Mouse (Mus musculus) ES-E14 (cell line): ENCODE results near the gene Tmem9b. TPM values are rescaled to one million over a fixed set of nuclear protein-coding genes. Genes with fewer than 3 reads are reported as not detected.

Source experiments
- DNase-seq: peaks from one replicate; pipeline ENCODE4 v3.0.0-alpha.2; 2013; ENCODE audit warnings: low read depth, low spot score
- H3K27ac ChIP-seq: 2 replicates; pipeline ENCODE4 v1.5.1; 2012; ENCODE audit warnings: low read depth, mild to moderate bottlenecking, low read length, moderate library complexity, mixed read lengths; ENCODE audit not compliant: poor library complexity, insufficient read depth, severe bottlenecking
- H3K36me3 ChIP-seq: 2 replicates; pipeline ENCODE4 v1.6.1; 2012; ENCODE audit warnings: mild to moderate bottlenecking, low read length, moderate library complexity, mixed read lengths; ENCODE audit not compliant: control insufficient read depth, poor library complexity, insufficient read depth, severe bottlenecking
- H3K4me1 ChIP-seq, 2 experiments: fragments of 150-350 bp in 1 of 2; sonication (generic) in 1 of 2; 2 replicates each; pipeline ENCODE4 v1.6.1; 2012; ENCODE audit warnings: low read length in 2 of 2, mild to moderate bottlenecking in 1 of 2, mixed read lengths in 1 of 2; ENCODE audit not compliant: control insufficient read depth in 2 of 2, insufficient read depth in 2 of 2, poor library complexity in 1 of 2
- H3K4me3 ChIP-seq, 2 experiments: fragments of 150-350 bp in 1 of 2; sonication (generic) in 1 of 2; 2 replicates each; pipeline ENCODE4 v1.5.1; 2012; ENCODE audit warnings: low read length in 2 of 2, low read depth in 1 of 2, mild to moderate bottlenecking in 1 of 2, mixed read lengths in 1 of 2; ENCODE audit not compliant: insufficient read depth in 1 of 2, poor library complexity in 1 of 2, severe bottlenecking in 1 of 2
- H3K9ac ChIP-seq: 2 replicates; pipeline ENCODE4 v1.6.1; 2012; ENCODE audit warnings: low read depth, mild to moderate bottlenecking, low read length, mixed read lengths; ENCODE audit not compliant: poor library complexity, insufficient read depth, severe bottlenecking
- H3K9me3 ChIP-seq: fragments of 150-350 bp; sonication (generic); 2 replicates; pipeline ENCODE4 v1.6.1; 2012; ENCODE audit warnings: low read depth, mild to moderate bottlenecking, low read length; ENCODE audit not compliant: control insufficient read depth, insufficient read depth
- CHD2 ChIP-seq: IDR thresholded peaks from 2 replicates; pipeline ENCODE4 v1.6.1; 2014; ENCODE audit warnings: mild to moderate bottlenecking, low read depth, low read length, inconsistent platforms
- HCFC1 ChIP-seq: IDR thresholded peaks from 2 replicates; pipeline ENCODE4 v1.6.1; 2012; ENCODE audit warnings: low read length, inconsistent platforms, borderline replicate concordance; ENCODE audit not compliant: insufficient read depth
- MAFK ChIP-seq: IDR thresholded peaks from 2 replicates; pipeline ENCODE4 v1.6.1; 2014; ENCODE audit warnings: mild to moderate bottlenecking, low read depth, low read length, inconsistent platforms; ENCODE audit not compliant: insufficient read depth
- ZC3H11A ChIP-seq: IDR thresholded peaks from 2 replicates; pipeline ENCODE4 v1.6.1; 2012; ENCODE audit warnings: low read depth, mild to moderate bottlenecking, inconsistent platforms, low read length, borderline replicate concordance
- ZNF384 ChIP-seq: IDR thresholded peaks from 2 replicates; pipeline ENCODE4 v1.6.1; 2012; ENCODE audit warnings: low read depth, low read length, inconsistent platforms
- in situ Hi-C, 2 experiments: fragments of 600-800 bp; cut with MboI; formaldehyde crosslinking; loops; one replicate each; pipeline ENCODE4 v1.15.1; 2025; ENCODE audit warnings: low sequenced_read_pairs in 2 of 2, inconsistent platforms in 1 of 2; ENCODE audit not compliant: unreplicated experiment in 2 of 2
- total RNA-seq: library from RNA; depleted of rRNA; stranded (reverse); fragments of 300-350 nt; gene quantifications from 2 replicates; pipeline ENCODE4 v1.2.3, GENCODE M21; 2012

Gene Tmem9b
- total RNA-seq, 1 experiment = 17.2 TPM

GRCm38 (mm10) chr7:109708961-109709382 is 43.7 kb downstream of the Tmem9b start:
- TF ChIP-seq MAFK (no peak), CHD2 (no peak), ZNF384 (no peak), HCFC1 (no peak), ZC3H11A (no peak)
- Histone ChIP-seq H3K9me3 (no peaks in the 10 kb centered on the region), H3K4me1 (no peaks in the 10 kb centered on the region), H3K4me3 (no peak overlapping the region), H3K27ac (no peak overlapping the region), H3K36me3 (peaks cover 18% of the 10 kb centered on the region), H3K9ac (no peak overlapping the region)
- no peak for DNase-seq
- in situ Hi-C loops = no loop called here

GRCm38 (mm10) chr7:109707023-109707785 is 45.5 kb downstream of the Tmem9b start:
- no peak overlapping the region for H3K27ac ChIP-seq
- no peak overlapping the region for H3K4me3 ChIP-seq
- H3K9me3 ChIP-seq = no peaks in the 10 kb centered on the region
- TF ChIP-seq CHD2 = no peak
- peak; percentile 20; the same call in 1 of the 2 replicates for TF ChIP-seq ZC3H11A
- no peak for TF ChIP-seq MAFK
- no peak for TF ChIP-seq HCFC1
- no peak for TF ChIP-seq ZNF384
- peaks cover 3 to 4% of the 10 kb centered on the region in 2 experiments; a peak in 2 of 4 replicates for H3K4me1 ChIP-seq
- no peak for DNase-seq
- no peak overlapping the region for H3K9ac ChIP-seq
- in situ Hi-C loops = no loop called here
- H3K36me3 ChIP-seq = peaks cover 14% of the 10 kb centered on the region

- no peak overlapping the region for H3K27ac ChIP-seq
- H3K36me3 ChIP-seq = peaks cover 6% of the 10 kb centered on the region
- H3K4me1 ChIP-seq = peaks cover 3 to 4% of the 10 kb centered on the region in 2 experiments; a peak in 2 of 4 replicates
- peak overlapping the region; percentile 86; the same call in 1 of the 2 replicates for H3K9ac ChIP-seq
- H3K9me3 ChIP-seq = no peaks in the 10 kb centered on the region; the same call in 1 of the 2 replicates
- peak overlapping the region; percentile 82 to 89 for H3K4me3 ChIP-seq
- TF ChIP-seq ZC3H11A = no peak
- no peak for TF ChIP-seq HCFC1
- TF ChIP-seq ZNF384 = no peak
- TF ChIP-seq MAFK = no peak
- no peak for TF ChIP-seq CHD2
- DNase-seq = no peak
- in situ Hi-C loops = no loop called here
These were observed 48.2 kb downstream of the Tmem9b start for GRCm38 (mm10) chr7:109704461-109704860.

- TF ChIP-seq MAFK = no peak
- TF ChIP-seq ZNF384 = no peak
- no peak for TF ChIP-seq HCFC1
- TF ChIP-seq CHD2 = no peak
- TF ChIP-seq ZC3H11A = no peak
- H3K9ac ChIP-seq = peak overlapping the region; percentile 86
- in situ Hi-C loops = no loop called here
- no peaks in the 10 kb centered on the region; the same call in 1 of the 2 replicates for H3K9me3 ChIP-seq
- DNase-seq = no peak
- H3K4me1 ChIP-seq = peaks cover 3 to 4% of the 10 kb centered on the region in 2 experiments; a peak in 2 of 4 replicates
- peak overlapping the region; percentile 45; the same call in 1 of the 2 replicates for H3K27ac ChIP-seq
- H3K4me3 ChIP-seq = peak overlapping the region; percentile 82 to 89
- peaks cover 5% of the 10 kb centered on the region for H3K36me3 ChIP-seq
These were observed 48.7 kb downstream of the Tmem9b start for GRCm38 (mm10) chr7:109704016-109704377.
